Mouse (Mus musculus): Measurements from ENCODE around the gene Git2.
A peak's percentile ranks its signal among the peaks of the same experiment; 100 is the strongest.

GRCm38 (mm10) chr5:114707265-114708068 is 67.8 kb downstream of the Git2 start, which contains the start of gene Tchp:
- no peak for TF ChIP-seq TAL1 (conservative IDR thresholded peaks at IDR 0.05; ENCODE audit: low read depth, low read length)
- TF ChIP-seq POLR2AphosphoS5 (IDR thresholded peaks at IDR 0.05; ENCODE audit: insufficient replicate concordance, low read depth, low read length), result no peak
- TF ChIP-seq CTCF (IDR thresholded peaks at IDR 0.05; ENCODE audit: low read depth, low read length), result peak; percentile 29; the same call in 1 of the 2 replicates
- TF ChIP-seq GATA1 (IDR thresholded peaks at IDR 0.05; ENCODE audit: borderline replicate concordance, low read length), result no peak
- TF ChIP-seq GATA2 (IDR thresholded peaks at IDR 0.05; ENCODE audit: borderline replicate concordance, low read depth, low read length), result no peak

Measured in G1E (cell line).